Mouse (Mus musculus): Measurements from ENCODE around the gene Cpeb2. TPM values are rescaled to one million over a fixed set of nuclear protein-coding genes. Genes with fewer than 3 reads are reported as not detected.

Cpeb2 gene
- total RNA-seq (2021): 25.7 and 35.5 TPM in 2 replicates
- long read RNA-seq, full-length matches to known transcripts: 2 of 11 reads
- long read RNA-seq, partial matches to known transcripts: 2 of 11 reads
- long read RNA-seq, other reads (novel, unspliced or antisense): 7 of 11 reads

GRCm38 (mm10) chr5:43232480-43233315 lies at the start of gene Cpeb2:
Cpeb2 (plus strand) TSS chr5:43233170.
- peak; percentile 97 for DNase-seq

- no peak for DNase-seq
Measured at GRCm38 (mm10) chr5:43183556-43183955, 49.4 kb upstream of the Cpeb2 start.

GRCm38 (mm10) chr5:43184834-43185233 lies 48.1 kb upstream of the Cpeb2 start:
- DNase-seq: no peak

GRCm38 (mm10) chr5:43185478-43185877 lies 47.5 kb upstream of the Cpeb2 start:
- DNase-seq: no peak

- DNase-seq: no peak
Measured at GRCm38 (mm10) chr5:43200686-43201085, 32.3 kb upstream of the Cpeb2 start.

- no peak for DNase-seq
Measured at GRCm38 (mm10) chr5:43206495-43207053, 26.4 kb upstream of the Cpeb2 start.

- DNase-seq: no peak
Measured at GRCm38 (mm10) chr5:43217468-43217867, 15.5 kb upstream of the Cpeb2 start.

- no peak for DNase-seq
Measured at GRCm38 (mm10) chr5:43217987-43218846, 14.8 kb upstream of the Cpeb2 start.

- no peak for DNase-seq
Measured at GRCm38 (mm10) chr5:43218847-43219132, 14.2 kb upstream of the Cpeb2 start.

- DNase-seq: no peak
Measured at GRCm38 (mm10) chr5:43223359-43223758, 9.6 kb upstream of the Cpeb2 start.

GRCm38 (mm10) chr5:43224245-43224644 lies 8.7 kb upstream of the Cpeb2 start:
- DNase-seq: no peak

- no peak for DNase-seq
Measured at GRCm38 (mm10) chr5:43226160-43226559, 6.8 kb upstream of the Cpeb2 start.

GRCm38 (mm10) chr5:43227607-43228006 lies 5.4 kb upstream of the Cpeb2 start:
- no peak for DNase-seq

GRCm38 (mm10) chr5:43231061-43231460 lies 1.9 kb upstream of the Cpeb2 start:
- DNase-seq: no peak

GRCm38 (mm10) chr5:43232149-43232479 lies 856 bp upstream of the Cpeb2 start:
- no peak for DNase-seq

- peak; percentile 86 for DNase-seq
Measured at GRCm38 (mm10) chr5:43233316-43234181, 579 bp downstream of the Cpeb2 start.

GRCm38 (mm10) chr5:43234321-43235185 lies 1.6 kb downstream of the Cpeb2 start:
- DNase-seq: peak; percentile 52

- peak; percentile 66 for DNase-seq
Measured at GRCm38 (mm10) chr5:43235186-43235785, 2.3 kb downstream of the Cpeb2 start.

- DNase-seq: no peak
Measured at GRCm38 (mm10) chr5:43235997-43236396, 3.0 kb downstream of the Cpeb2 start.

- no peak for DNase-seq
Measured at GRCm38 (mm10) chr5:43236476-43236875, 3.5 kb downstream of the Cpeb2 start.

- DNase-seq: no peak
Measured at GRCm38 (mm10) chr5:43237238-43237637, 4.3 kb downstream of the Cpeb2 start.

Measured in adrenal gland, postnatal 25 days (tissue).